Mouse (Mus musculus) sigmoid colon, adult 10 weeks (tissue): Measurements from ENCODE around the gene Gm38431. TPM values are rescaled to one million over a fixed set of nuclear protein-coding genes. Genes with fewer than 3 reads are reported as not detected.

Experiments used
- polyA plus RNA-seq: library from polyadenylated mRNA; stranded (reverse); fragments of 350-450 nt; fragmentation: Illumina TruSeq; extraction: RNeasy Lipid Tissue Mini Kit (QIAGEN cat#74804); gene quantifications from one replicate; pipeline ENCODE4 v1.2.3, GENCODE M21; 2014; ENCODE audit warnings: low read depth, low replicate concordance

The Gm38431 gene
- polyA plus RNA-seq = 0.79 TPM

DNA sequence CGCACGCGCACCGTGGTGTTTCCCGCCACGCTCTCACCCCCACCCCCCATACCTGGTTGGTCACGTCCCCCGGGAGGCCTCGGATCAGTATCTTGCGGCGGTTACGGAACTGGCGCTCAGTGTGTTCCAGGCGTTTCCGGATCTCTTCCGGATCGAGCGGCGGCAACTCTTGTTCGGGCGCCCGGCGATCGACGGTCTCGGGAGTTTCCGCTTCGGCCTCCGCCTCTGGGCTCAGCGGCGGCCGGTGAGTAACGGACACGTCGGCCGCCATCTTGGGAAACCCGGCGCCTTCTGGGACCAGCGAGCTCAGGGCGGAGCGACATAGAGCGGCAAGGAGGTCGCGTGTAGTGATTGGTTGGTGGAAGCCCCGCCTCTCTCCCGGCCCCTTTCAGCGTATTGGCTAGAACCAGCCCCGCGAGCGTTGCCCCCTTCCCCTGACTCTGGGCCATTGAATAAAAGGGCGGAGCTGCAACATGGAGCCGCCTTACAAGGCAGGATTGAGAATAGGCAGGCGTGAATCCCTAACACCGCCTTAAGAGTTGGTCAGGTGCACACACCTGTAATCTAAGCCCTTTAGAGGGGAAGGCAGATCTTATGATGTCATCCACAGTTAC, at the start of gene Gm38431, which contains the start of gene Raver1:
Gm38431 (minus strand) TSS at position 291 of the 614 bp plus-strand sequence.
Raver1 (minus strand) TSS at position 302 of the 614 bp plus-strand sequence.

DNA sequence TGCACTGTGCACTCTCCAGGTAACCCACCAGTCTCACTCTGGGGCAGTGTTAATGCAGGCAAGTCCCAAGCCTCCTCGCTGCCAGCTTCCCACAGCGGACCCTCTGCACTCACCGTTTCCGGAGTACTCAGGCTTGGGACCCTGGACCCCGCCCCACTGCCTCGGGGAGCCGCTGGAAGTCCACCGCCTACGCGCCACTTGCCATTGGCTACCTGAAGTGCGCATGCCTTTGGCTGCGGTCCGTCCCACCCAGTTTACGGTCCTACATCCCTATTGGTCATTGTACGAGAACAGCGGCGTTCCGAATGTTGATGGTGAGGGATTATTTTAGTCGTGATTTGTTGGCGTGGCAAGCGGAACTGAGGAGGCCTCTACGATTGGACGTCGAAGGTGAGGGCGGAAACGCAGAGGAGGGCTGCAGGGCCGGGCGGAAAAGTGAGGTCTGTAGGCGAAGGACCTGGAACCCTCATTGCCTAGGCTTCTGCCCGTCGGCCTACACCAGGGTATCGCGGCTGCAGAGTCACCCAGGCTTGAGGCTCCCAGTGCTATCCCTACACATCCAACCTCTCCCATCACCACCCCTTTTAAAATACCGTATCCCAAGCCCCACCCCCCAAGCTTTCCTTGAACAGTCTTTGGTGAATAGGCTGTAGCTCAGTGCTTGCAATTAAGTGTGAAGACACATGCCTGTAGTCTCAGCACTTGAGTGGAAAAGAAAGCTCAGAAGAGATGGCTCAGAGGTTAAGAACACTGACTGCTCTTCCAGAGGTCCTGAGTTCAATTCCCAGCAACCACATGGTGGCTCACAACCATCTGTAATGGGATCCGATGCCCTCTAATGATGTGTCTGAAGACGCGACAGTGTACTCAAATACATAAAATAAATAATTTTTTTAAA, 39.5 kb upstream of the Gm38431 start, which contains the start of gene Tyk2:
Tyk2 (minus strand) TSS at position 185 of the 898 bp plus-strand sequence.

GRCm38 (mm10) chr9:21073044-21073840, 18.6 kb downstream of the Gm38431 start, which contains the start of the genes Gm49373 and Fdx1l:
TSS of gene Gm49373 (minus strand) at chr9:21073096.
TSS of gene Fdx1l (minus strand) at chr9:21073614.

DNA sequence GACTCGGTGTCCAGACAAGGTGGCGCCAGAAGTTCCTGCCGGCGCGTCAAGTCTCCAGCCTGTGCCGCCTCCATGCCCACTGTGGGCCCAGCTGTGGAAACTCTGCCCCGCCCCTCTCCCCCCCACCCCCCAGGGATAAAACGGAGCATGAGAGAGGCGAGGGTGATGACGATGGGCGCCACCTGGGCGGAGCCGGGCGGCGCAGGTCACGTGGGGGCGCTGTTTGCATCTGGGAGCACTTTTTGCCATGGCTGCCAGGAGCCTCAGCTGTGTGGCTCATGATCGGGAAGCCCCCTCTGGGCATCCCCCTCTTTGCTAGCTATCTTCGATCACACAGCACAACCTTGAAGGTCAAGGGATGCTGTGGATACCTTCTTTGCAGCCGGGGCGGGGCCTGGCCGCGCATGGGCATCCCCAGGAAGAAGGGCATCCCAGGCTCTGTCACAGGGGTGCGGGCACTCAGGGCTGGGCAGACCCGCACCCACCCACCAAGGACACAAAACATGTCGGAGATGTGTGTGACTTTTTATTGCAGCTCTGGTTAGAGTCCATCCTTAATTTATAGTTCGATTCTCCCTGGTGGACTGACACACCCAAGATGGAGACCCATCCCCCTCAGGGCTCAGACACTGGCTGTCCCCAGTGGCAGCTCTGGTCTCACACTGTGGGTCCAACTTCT, 24.7 kb downstream of the Gm38431 start, which contains the start of gene Zglp1:
Zglp1 (minus strand) TSS at position 88 of the 679 bp plus-strand sequence.

GRCm38 (mm10) chr9:21031896-21032351, 59.9 kb downstream of the Gm38431 start, which contains the start of gene Icam5:
TSS of gene Icam5 (plus strand) at chr9:21032073.

DNA sequence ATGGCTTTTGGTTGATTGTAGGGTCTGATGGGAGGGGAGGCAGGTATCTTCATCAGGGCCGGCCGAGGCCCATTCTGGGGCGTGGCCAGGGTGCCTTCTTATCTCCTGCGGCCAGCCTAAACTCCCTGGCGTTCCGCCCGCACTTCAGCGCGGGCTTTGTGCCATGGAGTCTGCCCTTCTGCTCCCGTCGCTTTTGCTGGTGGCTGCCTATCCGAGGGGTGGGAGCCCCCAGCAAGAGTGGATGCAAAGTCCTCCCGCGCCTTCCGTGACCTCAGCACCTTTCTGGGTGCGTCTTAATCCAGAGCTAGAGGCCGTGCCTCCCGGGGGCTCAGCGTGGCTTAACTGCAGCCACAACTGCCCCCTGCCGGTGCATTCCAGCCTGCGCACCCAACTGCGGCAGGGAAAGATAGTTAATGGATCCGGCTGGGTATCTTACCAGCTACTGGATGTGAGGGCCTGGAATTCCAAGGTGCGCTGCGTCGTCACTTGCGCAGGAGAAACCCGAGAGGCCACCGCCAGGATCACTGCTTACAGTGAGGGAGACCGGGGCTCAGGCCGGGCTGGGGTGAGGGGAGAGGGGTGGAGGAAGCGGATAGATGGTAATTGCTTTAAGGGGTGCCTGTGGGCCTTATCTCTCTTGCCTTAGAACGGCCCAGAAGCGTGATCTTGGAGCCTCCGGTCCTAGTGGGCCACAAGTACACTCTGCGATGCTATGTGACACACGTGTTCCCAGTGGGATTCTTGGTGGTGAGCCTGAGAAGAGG, 62.3 kb downstream of the Gm38431 start, which contains the start of gene Icam4:
Icam4 (plus strand) TSS at position 83 of the 764 bp plus-strand sequence.

Other genes starting within 250 kb of the Gm38431 start
- 6.5 TPM for gene A230050P20Rik, start 223.4 kb downstream of the Gm38431 start, polyA plus RNA-seq
- not detected for gene Angptl6, start 212.3 kb downstream of the Gm38431 start, polyA plus RNA-seq
- gene Ppan, start 203.8 kb downstream of the Gm38431 start, polyA plus RNA-seq = 1.1 TPM
- gene Eif3g, start 193.4 kb downstream of the Gm38431 start, polyA plus RNA-seq = 25.4 TPM
- gene Dnmt1, start 132.1 kb downstream of the Gm38431 start, polyA plus RNA-seq = 7.5 TPM
- gene S1pr2, start 115.2 kb downstream of the Gm38431 start, polyA plus RNA-seq = 0.66 TPM
- 1.6 TPM for gene Mrpl4, start 89.3 kb downstream of the Gm38431 start, polyA plus RNA-seq
- gene Icam1, start 76.0 kb downstream of the Gm38431 start, polyA plus RNA-seq = 4.6 TPM
- gene Icam4, start 62.6 kb downstream of the Gm38431 start, polyA plus RNA-seq = not detected
- not detected for gene Icam5, start 59.9 kb downstream of the Gm38431 start, polyA plus RNA-seq
- gene Zglp1, start 24.9 kb downstream of the Gm38431 start, polyA plus RNA-seq = not detected
- not detected for gene Gm49373, start 18.9 kb downstream of the Gm38431 start, polyA plus RNA-seq
- 0.73 TPM for gene Fdx1l, start 18.4 kb downstream of the Gm38431 start, polyA plus RNA-seq
- 9.6 TPM for gene Raver1, start within 50 bp of the Gm38431 start, polyA plus RNA-seq
- 3.4 TPM for gene Tyk2, start 39.2 kb upstream of the Gm38431 start, polyA plus RNA-seq
- gene Cdc37, start 58.0 kb upstream of the Gm38431 start, polyA plus RNA-seq = 6.8 TPM
- 0.85 TPM for gene Pde4a, start 73.7 kb upstream of the Gm38431 start, polyA plus RNA-seq
- 8.0 TPM for gene Keap1, start 147.4 kb upstream of the Gm38431 start, polyA plus RNA-seq
- gene S1pr5, start 156.4 kb upstream of the Gm38431 start, polyA plus RNA-seq = 0.16 TPM
- gene Atg4d, start 173.3 kb upstream of the Gm38431 start, polyA plus RNA-seq = 2.7 TPM
- 3.2 TPM for gene Kri1, start 196.0 kb upstream of the Gm38431 start, polyA plus RNA-seq
- 6.7 TPM for gene Cdkn2d, start 199.4 kb upstream of the Gm38431 start, polyA plus RNA-seq
- 10.9 TPM for gene Ap1m2, start 220.3 kb upstream of the Gm38431 start, polyA plus RNA-seq
- gene Slc44a2, start 228.7 kb upstream of the Gm38431 start, polyA plus RNA-seq = 16.9 TPM